Mouse (Mus musculus): Measurements from ENCODE around the gene Slc30a3.
"Not testable (repeated sequence)": the region's sequence is repeated elsewhere in the genome, so short reads cannot be mapped to it uniquely, and the experiment has no call there.

Slc30a3 gene

DNA sequence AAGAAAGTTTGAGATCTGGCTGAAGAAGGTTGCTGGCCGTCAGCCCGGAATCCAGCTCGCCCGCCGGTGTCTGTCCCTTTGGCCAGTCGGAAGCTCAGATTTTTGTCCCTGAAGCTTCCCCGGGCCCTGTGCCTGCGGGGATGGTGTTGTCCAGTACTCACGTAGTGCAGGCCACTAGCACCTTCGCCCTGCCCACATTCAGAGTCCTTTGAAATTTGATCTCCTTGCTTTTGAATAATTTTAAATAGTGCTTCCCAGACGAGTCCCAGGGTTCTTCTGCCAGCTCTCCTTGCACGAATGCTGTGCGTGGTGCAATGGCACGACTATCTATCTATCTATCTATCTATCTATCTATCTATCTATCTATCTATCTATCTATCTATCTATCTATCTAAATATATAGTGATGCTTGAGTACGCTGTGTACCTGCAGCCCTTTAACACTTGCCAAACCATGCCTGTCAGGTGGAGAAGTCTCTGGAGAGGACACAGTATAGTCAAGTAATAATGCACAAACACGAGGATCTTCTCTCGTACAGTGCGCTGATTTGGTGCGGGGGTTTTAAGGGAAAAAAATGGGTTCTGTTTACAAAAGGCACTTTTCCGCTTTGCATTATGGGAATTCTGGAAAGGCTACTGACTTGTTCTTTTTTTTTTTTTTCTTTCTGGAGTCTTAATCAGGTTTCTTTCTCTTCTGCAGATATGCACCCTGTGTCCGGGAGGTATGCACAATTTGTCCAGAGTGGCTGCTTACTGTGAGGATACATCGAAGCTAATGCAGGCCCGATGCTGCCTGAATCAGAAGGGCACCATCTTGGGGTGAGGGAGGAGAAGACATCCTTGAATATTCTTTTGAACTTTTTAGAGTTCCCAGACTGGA lies 59.0 kb downstream of the Slc30a3 start, which contains the start of gene Slc5a6:
Slc5a6 (minus strand) TSS at position 162 of the 879 bp plus-strand sequence.
- intact Hi-C loops (cut with DNase I): no loop called here

DNA sequence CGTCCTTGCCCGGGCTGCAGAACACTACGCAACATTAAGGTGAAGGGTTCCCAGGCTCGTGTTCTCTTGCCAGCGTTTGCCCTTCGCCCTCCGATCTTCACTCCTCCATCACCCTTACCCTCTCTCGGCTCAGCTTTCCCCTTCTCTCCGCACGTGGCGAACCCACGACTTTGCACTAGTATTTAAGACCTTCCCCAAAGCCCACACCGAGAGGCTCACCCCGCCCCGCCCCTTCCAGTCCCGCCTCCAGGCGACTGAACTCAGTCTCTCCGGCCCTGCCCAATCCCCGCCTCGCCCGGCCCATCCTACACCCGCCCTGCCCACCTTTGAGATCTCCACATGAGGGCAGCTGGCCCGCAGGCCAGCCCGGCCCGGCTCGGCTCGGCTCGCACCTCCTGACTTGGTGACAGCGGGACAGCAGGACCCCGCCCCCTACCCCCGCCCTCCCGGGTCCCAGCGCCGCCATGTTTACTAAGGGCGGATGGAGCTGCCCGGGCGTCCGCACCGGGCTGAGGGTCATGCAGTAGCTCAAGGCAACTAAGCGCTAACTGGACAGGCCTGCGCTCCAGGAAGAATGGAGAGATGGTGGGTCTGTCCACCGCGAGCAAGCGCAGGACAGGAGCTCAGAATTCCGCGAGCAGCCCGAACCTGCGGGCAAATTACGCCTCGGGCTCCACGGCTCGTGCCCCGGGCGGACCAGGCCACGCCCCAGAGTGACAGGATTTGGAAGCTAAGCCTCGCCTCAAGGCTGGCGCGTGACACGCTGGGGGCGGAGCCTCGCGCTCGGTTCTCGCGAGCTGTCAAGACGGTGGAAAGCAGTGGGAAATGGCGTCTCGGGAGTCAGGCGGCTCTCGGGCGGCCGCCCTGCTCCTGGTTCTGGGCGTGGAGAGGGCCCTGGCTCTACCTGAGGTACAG lies 59.9 kb downstream of the Slc30a3 start, which contains the start of gene Atraid:
Atraid (plus strand) TSS at position 465 of the 915 bp plus-strand sequence.
- intact Hi-C loops (cut with DNase I): loop anchor here (1.0 kb wide), 1 partner anchor 10 kb away; no protein-coding TSS in a partner anchor

DNA sequence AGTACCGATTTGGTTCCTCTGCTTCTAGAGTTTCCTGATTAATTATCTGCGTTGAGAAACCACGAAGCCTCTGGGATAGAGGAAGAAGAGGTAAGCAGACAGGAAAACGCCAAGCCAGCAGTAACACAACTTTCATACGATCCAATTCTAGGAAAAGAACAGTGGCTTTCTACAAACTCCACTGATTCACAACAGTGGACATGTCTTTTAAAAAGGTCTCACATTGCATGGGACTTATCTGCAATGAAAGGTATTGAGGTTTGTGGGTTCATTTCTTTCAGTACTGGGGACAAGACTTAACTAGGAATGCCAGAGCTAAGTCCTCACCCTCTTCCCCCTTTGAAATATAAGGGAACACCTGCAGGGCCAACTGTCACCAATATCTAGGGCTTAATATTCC lies 61.0 kb downstream of the Slc30a3 start:
- intact Hi-C loops (cut with DNase I): loop anchor here (1.0 kb wide), 1 partner anchor 9 kb away; no protein-coding TSS in a partner anchor

DNA sequence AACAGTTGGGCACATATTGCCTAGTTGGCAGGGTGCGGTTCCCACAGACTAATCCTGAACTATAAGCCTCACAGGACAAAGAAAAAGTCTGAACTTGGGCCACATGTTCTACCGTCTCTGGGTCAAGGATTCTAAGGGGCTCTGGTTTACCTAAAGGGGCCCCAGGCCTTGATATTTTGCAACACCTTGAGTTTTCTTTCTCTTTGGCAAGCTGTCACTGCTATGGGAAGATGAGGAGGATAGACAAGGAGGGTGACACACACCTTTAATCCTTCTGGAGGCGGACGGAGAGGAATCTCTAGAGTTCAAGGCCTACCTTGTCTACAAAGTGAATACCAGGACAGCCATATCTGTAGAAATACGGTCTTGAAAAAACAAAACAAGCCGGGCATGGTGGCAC lies 61.6 kb downstream of the Slc30a3 start:
- intact Hi-C loops (cut with DNase I): no loop called here

DNA sequence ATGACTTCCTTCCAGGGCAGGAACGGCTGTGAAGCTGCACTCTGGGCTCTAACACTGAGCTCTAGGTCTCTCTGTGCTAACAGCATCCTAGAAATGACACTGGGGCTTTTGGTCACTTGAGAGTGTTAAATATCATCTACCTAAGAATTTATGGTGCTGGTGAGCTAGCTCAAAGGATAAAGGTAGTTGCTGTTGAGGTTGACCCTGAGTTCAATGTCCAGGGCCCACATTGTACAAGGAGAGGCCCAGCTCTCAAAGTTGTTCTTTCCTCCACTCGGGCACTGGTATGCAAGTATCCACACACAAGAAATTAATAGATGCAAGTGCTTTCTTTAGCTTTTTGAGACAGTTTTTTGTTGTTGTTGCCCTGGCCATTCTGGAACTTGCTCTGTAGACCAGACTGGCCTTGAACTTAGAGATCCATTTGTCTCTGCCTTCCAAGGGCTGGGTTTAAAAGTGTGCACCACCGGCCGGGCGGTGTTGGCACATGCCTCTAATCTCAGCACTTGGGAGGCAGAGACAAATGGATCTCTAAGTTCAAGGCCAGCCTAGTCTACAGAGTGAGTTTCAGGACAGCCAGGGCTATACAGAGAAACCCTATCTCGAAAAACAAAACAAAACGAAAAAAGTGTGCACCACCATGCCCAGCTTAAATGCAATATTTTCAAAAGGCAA lies 69.7 kb downstream of the Slc30a3 start:
- intact Hi-C loops (cut with DNase I): loop anchor here (1.0 kb wide), 1 partner anchor 9 kb away; no protein-coding TSS in a partner anchor

DNA sequence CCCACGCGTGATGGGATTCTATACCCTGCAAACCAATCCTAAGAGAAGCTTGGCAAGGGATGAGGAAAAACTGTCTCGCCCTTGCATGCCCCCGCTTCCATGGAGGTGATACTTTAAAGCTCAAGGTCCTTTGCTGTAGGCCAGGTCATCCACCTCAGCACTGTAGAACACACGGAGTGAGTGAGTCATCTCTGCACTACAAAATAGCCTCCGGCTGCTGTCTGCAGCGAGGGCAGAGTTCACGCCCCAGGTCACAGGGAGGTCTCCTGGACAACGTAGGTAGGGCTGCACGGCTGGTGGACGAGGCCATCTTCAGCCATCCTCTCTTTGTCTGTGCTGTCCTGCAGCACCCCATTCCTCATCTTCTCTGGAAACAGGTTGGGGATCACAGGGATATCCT lies 71.5 kb downstream of the Slc30a3 start:
- intact Hi-C loops (cut with DNase I): not testable (repeated sequence)
